Mouse (Mus musculus) hindbrain, embryonic 14.5 days (tissue): Measurements from ENCODE around the gene Elmo2. TPM values are rescaled to one million over a fixed set of nuclear protein-coding genes. Genes with fewer than 3 reads are reported as not detected.

Experiments used
- polyA plus RNA-seq: library from polyadenylated mRNA; unstranded; fragments of >200 nt; fragmentation: Nextera tagmentation; extraction: Ambion mirVana; gene quantifications from 2 replicates; pipeline ENCODE4 v1.2.1, GENCODE M21; 2014

Elmo2 gene
- polyA plus RNA-seq, 1 experiment from 2014 or later, result 99.7 TPM

Other genes with a start within 250 kb of the Elmo2 start
- gene 1700025C18Rik, start 235.7 kb downstream of the Elmo2 start, polyA plus RNA-seq, result not detected in 2 replicates
- 12.4 and 15.4 TPM in 2 replicates for gene Cdh22, start 91.6 kb downstream of the Elmo2 start, polyA plus RNA-seq
- gene Slc35c2, start 38.6 kb downstream of the Elmo2 start, polyA plus RNA-seq, result 60.1 and 60.8 TPM in 2 replicates
- 6.2 and 6.3 TPM in 2 replicates for gene Zfp663, start 42.2 kb upstream of the Elmo2 start, polyA plus RNA-seq
- gene Zfp334, start 61.8 kb upstream of the Elmo2 start, polyA plus RNA-seq, result 12.4 and 12.5 TPM in 2 replicates
- gene Ocstamp, start 73.9 kb upstream of the Elmo2 start, polyA plus RNA-seq, result not detected in 2 replicates
- gene Slc13a3, start 146.8 kb upstream of the Elmo2 start, polyA plus RNA-seq, result 5.9 and 7.5 TPM in 2 replicates
- gene Trp53rka, start 166.8 kb upstream of the Elmo2 start, polyA plus RNA-seq, result 40.0 and 44.4 TPM in 2 replicates
- 2.2 and 2.6 TPM in 2 replicates for gene Slc2a10, start 177.3 kb upstream of the Elmo2 start, polyA plus RNA-seq